Mouse (Mus musculus) brain, adult 10 weeks (tissue): ENCODE results near the gene Wipf3. TPM values are rescaled to one million over a fixed set of nuclear protein-coding genes. Genes with fewer than 3 reads are reported as not detected.

ENCODE experiments used
- polyA plus RNA-seq: library from polyadenylated mRNA; stranded (reverse); fragments of 350-450 nt; fragmentation: Illumina TruSeq; extraction: RNeasy Lipid Tissue Mini Kit (QIAGEN cat#74804); gene quantifications from one replicate; pipeline ENCODE4 v1.2.3, GENCODE M21; 2015; ENCODE audit warnings: low read depth, low replicate concordance

Gene Wipf3
- polyA plus RNA-seq = 77.5 TPM

GRCm38 (mm10) chr6:54429447-54430194, at the start of gene Wipf3:
TSS of gene Wipf3 (plus strand) at chr6:54429603.

Other genes starting within 250 kb of the Wipf3 start
- gene Prr15, start 103.8 kb upstream of the Wipf3 start, polyA plus RNA-seq = 1.5 TPM
- 156 TPM for gene Scrn1, start 136.9 kb downstream of the Wipf3 start, polyA plus RNA-seq
- gene Plekha8, start 165.5 kb downstream of the Wipf3 start, polyA plus RNA-seq = 8.4 TPM
- gene Fkbp14, start 167.7 kb downstream of the Wipf3 start, polyA plus RNA-seq = 13.3 TPM